Mouse (Mus musculus) spleen, adult 2 months (tissue): ENCODE data around the gene 4933405L10Rik. TPM values are rescaled to one million over a fixed set of nuclear protein-coding genes. Genes with fewer than 3 reads are reported as not detected.

ENCODE experiments used
- DNase-seq, 2 experiments: peaks; one replicate each; pipeline versions ENCODE4 v3.0.0 to v3.0.0-alpha.2; 2012 to 2021; ENCODE audit warnings: low spot score in 2 of 2, low read depth in 1 of 2
- H3K27ac ChIP-seq: fragments of 200-500 bp; 2 replicates; pipeline ENCODE4 v1.5.1; 2012; ENCODE audit warnings: low read length, inconsistent platforms; ENCODE audit not compliant: insufficient read depth
- H3K27me3 ChIP-seq: fragments of 200-500 bp; 2 replicates; pipeline ENCODE4 v1.6.1; 2012; ENCODE audit warnings: mild to moderate bottlenecking, moderate library complexity, low read length, inconsistent platforms; ENCODE audit not compliant: control insufficient read depth, insufficient read depth
- H3K36me3 ChIP-seq: fragments of 200-500 bp; 2 replicates; pipeline ENCODE4 v1.6.1; 2012; ENCODE audit warnings: mild to moderate bottlenecking, low read length, inconsistent platforms; ENCODE audit not compliant: control insufficient read depth, insufficient read depth
- H3K4me1 ChIP-seq: fragments of 200-500 bp; 2 replicates; pipeline ENCODE4 v1.6.1; 2011; ENCODE audit warnings: inconsistent platforms; ENCODE audit not compliant: control insufficient read depth, insufficient read depth, insufficient read length
- H3K4me3 ChIP-seq: fragments of 200-500 bp; 2 replicates; pipeline ENCODE4 v1.5.1; 2011; ENCODE audit warnings: mild to moderate bottlenecking, inconsistent platforms; ENCODE audit not compliant: insufficient read depth, insufficient read length; ENCODE audit errors: extremely low read depth
- CTCF ChIP-seq: fragments of 200-500 bp; IDR thresholded peaks from 2 replicates; pipeline ENCODE4 v1.5.1; 2011; ENCODE audit warnings: mild to moderate bottlenecking, inconsistent platforms; ENCODE audit not compliant: insufficient read depth, insufficient read length, insufficient replicate concordance; ENCODE audit errors: extremely low read depth
- POLR2A ChIP-seq: fragments of 200-500 bp; IDR thresholded peaks from 2 replicates; pipeline ENCODE4 v1.6.1; 2011; ENCODE audit warnings: low read depth, low read length, inconsistent platforms
- WGBS: fragments of 180-500 bp; shearing (Covaris S2); methylation state at CpG from one replicate; pipeline ENCODE4 v1.1.7; 2018; 5-methylcytosine and 5-hydroxymethylcytosine counted together
- polyA plus RNA-seq: library from polyadenylated mRNA; depleted of rRNA; stranded (reverse); fragments of >200 nt; gene quantifications from 2 replicates; pipeline ENCODE4 v1.2.3, GENCODE M21; 2012

The 4933405L10Rik gene
- polyA plus RNA-seq, 1 experiment: not detected

- Histone ChIP-seq H3K27me3 (no peaks in the 10 kb centered on the region), H3K27ac (no peak overlapping the region), H3K4me1 (no peaks in the 10 kb centered on the region), H3K36me3 (no peaks in the 10 kb centered on the region), H3K4me3 (no peak overlapping the region)
- no peak for DNase-seq
- 87% methylated on average over 5 of the region's 5 CpGs for WGBS
- TF ChIP-seq POLR2A (no peak), CTCF (no peak)
These were observed 18.3 kb downstream of the 4933405L10Rik start for GRCm38 (mm10) chr8:105725726-105726125.

- no peaks in the 10 kb centered on the region for H3K36me3 ChIP-seq
- no peaks in the 10 kb centered on the region for H3K27me3 ChIP-seq
- H3K27ac ChIP-seq: peak overlapping the region; percentile 63
- no peaks in the 10 kb centered on the region for H3K4me1 ChIP-seq
- DNase-seq: peak in 1 of 2 experiments; percentile 23
- no peak overlapping the region for H3K4me3 ChIP-seq
- WGBS: 61% methylated on average over 18 of the region's 18 CpGs
- TF ChIP-seq POLR2A: no peak
- TF ChIP-seq CTCF: no peak
These were observed 20.1 kb downstream of the 4933405L10Rik start for GRCm38 (mm10) chr8:105727397-105728124.

GRCm38 (mm10) chr8:105732186-105732585, 24.7 kb downstream of the 4933405L10Rik start:
- H3K4me1 ChIP-seq: no peaks in the 10 kb centered on the region
- H3K4me3 ChIP-seq: no peak overlapping the region
- DNase-seq: no peak
- H3K27ac ChIP-seq: no peak overlapping the region
- no peaks in the 10 kb centered on the region for H3K27me3 ChIP-seq
- WGBS: 92% methylated on average over 5 of the region's 5 CpGs
- H3K36me3 ChIP-seq: no peaks in the 10 kb centered on the region
- TF ChIP-seq POLR2A (no peak), CTCF (no peak)

- no peak overlapping the region for H3K4me3 ChIP-seq
- no peak for TF ChIP-seq CTCF
- no peak for TF ChIP-seq POLR2A
- 96% methylated on average over 5 of the region's 5 CpGs for WGBS
- H3K36me3 ChIP-seq: no peaks in the 10 kb centered on the region
- H3K4me1 ChIP-seq: no peaks in the 10 kb centered on the region
- H3K27ac ChIP-seq: no peak overlapping the region
- no peaks in the 10 kb centered on the region for H3K27me3 ChIP-seq
- DNase-seq: no peak
These were observed 31.8 kb downstream of the 4933405L10Rik start for GRCm38 (mm10) chr8:105739216-105739615.

GRCm38 (mm10) chr8:105743301-105743700, 35.8 kb downstream of the 4933405L10Rik start:
- no peaks in the 10 kb centered on the region for H3K27me3 ChIP-seq
- DNase-seq: no peak
- no peak overlapping the region for H3K27ac ChIP-seq
- WGBS: 89% methylated on average over 4 of the region's 4 CpGs
- H3K4me1 ChIP-seq: peaks cover 6% of the 10 kb centered on the region; the same call in 1 of the 2 replicates
- H3K36me3 ChIP-seq: no peaks in the 10 kb centered on the region
- TF ChIP-seq POLR2A (no peak), CTCF (no peak)
- H3K4me3 ChIP-seq: no peak overlapping the region

- no peak overlapping the region for H3K4me3 ChIP-seq
- H3K27ac ChIP-seq: no peak overlapping the region
These were observed 43.2 kb downstream of the 4933405L10Rik start for GRCm38 (mm10) chr8:105750606-105751005.

GRCm38 (mm10) chr8:105753916-105754315, 46.5 kb downstream of the 4933405L10Rik start:
- DNase-seq: no peak
- TF ChIP-seq CTCF (no peak), POLR2A (no peak)
- H3K4me1 ChIP-seq: no peaks in the 10 kb centered on the region; the same call in 1 of the 2 replicates
- 88% methylated on average over 2 of the region's 2 CpGs for WGBS
- H3K36me3 ChIP-seq: no peaks in the 10 kb centered on the region
- H3K27me3 ChIP-seq: no peaks in the 10 kb centered on the region
- H3K27ac ChIP-seq: no peak overlapping the region
- no peak overlapping the region for H3K4me3 ChIP-seq

More at GRCm38 (mm10) chr8:105750606-105751005, 43.2 kb downstream of the 4933405L10Rik start:
- peaks cover 3% of the 10 kb centered on the region; the same call in 1 of the 2 replicates for H3K4me1 ChIP-seq
- WGBS: 76% methylated on average over 11 of the region's 11 CpGs
- no peaks in the 10 kb centered on the region for H3K27me3 ChIP-seq
- no peak for TF ChIP-seq CTCF
- TF ChIP-seq POLR2A: no peak
- H3K36me3 ChIP-seq: no peaks in the 10 kb centered on the region
- DNase-seq: no peak
